Mouse (Mus musculus): Measurements from ENCODE around the gene Serpina3j. TPM values are rescaled to one million over a fixed set of nuclear protein-coding genes. Genes with fewer than 3 reads are reported as not detected.
"Not testable (repeated sequence)": the region's sequence is repeated elsewhere in the genome, so short reads cannot be mapped to it uniquely, and the experiment has no call there.

The Serpina3j gene
- not detected in 2 replicates for polyA plus RNA-seq (2015; fragmentation: Nextera tagmentation; extraction: Ambion mirVana)

DNA sequence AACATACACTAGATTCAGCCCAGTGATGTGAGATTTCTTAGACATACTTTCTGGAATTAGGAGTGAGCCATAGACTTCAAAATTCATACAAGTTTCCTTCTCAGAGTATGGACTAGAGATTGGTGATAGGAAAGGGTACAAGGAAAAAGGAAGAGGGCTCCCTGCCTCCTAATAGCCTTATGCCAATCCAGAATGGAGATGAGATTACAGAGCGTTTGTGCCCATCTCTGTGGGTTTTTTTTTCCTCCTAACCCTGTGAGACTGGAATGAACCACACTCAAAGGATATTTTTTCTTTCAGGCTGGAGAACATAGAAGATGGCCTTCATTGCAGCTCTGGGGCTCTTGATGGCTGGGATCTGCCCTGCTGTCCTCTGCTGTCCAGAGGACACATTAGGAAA, at the start of gene Serpina3j:
Serpina3j (plus strand) TSS at position 301 of the 400 bp plus-strand sequence.
- WGBS = 85% methylated on average over 1 of the region's 1 CpGs

DNA sequence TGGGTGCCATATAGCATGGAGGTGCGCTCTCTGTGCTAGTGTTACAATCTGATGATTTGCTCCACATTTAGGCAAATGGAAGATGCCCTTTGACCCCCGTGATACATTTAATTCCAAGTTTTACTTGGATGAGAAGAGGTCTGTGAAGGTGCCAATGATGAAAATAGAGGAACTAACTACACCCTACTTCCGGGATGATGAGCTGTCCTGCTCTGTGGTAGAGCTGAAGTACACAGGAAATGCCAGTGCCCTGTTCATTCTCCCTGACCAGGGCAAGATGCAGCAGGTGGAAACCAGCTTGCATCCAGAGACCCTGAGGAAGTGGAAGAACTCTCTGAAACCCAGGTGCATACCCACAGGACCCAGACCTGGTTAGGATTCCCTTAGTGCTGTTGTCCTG, 48.0 kb upstream of the Serpina3j start:
- ATAC-seq (ENCODE audit: low FRiP score, low read depth) = no peak
- Histone ChIP-seq H3K4me3 (no peak overlapping the region), H3K27me3 (no peaks in the 10 kb centered on the region), H3K4me1 (replicated peaks) (no peaks in the 10 kb centered on the region), H3K9ac (no peak overlapping the region), H3K27ac (replicated peaks) (no peak overlapping the region), H3K4me2 (no peak overlapping the region), H3K36me3 (no peaks in the 10 kb centered on the region), H3K9me3 (no peaks in the 10 kb centered on the region)
- 90% methylated on average over 3 of the region's 3 CpGs for WGBS

More for the DNA sequence above, at the start of gene Serpina3j:
- no peak within 1 kb of the TSS for H3K4me3 ChIP-seq
- no peak within 1 kb of the TSS for H3K27ac ChIP-seq (replicated peaks)
- no peak within 1 kb of the TSS for H3K9ac ChIP-seq
- H3K27me3 ChIP-seq = no peaks in the 10 kb centered on the region
- no peaks in the 10 kb centered on the region for H3K4me1 ChIP-seq (replicated peaks)
- H3K36me3 ChIP-seq = no peaks in the 10 kb centered on the region
- H3K9me3 ChIP-seq = no peaks in the 10 kb centered on the region
- ATAC-seq (ENCODE audit: low FRiP score, low read depth) = no peak
- no peak within 1 kb of the TSS for H3K4me2 ChIP-seq

DNA sequence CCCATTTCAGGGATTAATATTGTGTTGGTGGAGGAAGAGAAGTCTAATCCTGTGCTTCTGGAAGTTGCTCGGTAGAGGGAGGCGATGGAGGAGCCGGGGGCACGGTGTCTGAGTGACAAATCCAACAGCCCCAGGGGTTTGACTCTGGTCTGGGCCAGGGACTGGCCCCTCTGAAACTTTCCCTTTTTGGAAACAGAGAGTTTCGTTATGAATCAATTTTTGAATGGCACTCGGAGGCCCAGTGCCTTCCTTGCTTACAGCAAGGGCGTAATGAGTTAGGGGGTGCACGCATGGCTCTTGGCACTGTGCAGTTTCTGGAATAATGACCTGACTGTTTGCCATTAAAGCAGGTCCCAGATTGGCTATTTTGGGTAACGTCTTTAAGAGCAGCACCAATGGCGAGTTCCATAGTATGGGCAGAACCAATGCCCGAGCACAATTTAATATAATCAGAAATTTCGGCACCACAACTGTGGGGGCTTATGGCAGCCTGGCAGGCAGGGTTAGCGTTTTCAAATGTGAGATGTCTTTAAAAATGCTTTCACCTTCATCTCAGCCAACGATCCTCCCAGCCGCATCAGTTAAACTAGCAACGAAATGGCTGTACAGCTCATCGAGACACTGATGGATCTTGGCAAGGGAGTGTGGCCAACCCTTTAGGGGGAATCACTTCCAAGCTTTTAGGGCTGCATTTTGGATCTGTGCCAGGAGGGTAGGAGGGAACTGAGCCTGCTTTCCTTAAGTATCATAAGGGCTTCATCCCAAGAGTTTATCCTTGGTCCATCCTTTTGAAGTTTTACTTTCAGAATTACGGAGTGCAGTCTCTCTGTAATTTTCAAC, 35.9 kb upstream of the Serpina3j start:
- H3K27ac ChIP-seq (replicated peaks) = no peak overlapping the region
- 76% methylated on average over 18 of the region's 18 CpGs for WGBS
- no peaks in the 10 kb centered on the region for H3K36me3 ChIP-seq
- no peaks in the 10 kb centered on the region for H3K27me3 ChIP-seq
- no peaks in the 10 kb centered on the region for H3K4me1 ChIP-seq (replicated peaks)
- no peak for ATAC-seq (ENCODE audit: low FRiP score, low read depth)
- H3K4me2 ChIP-seq = no peak overlapping the region
- H3K9ac ChIP-seq = no peak overlapping the region
- no peak overlapping the region for H3K4me3 ChIP-seq
- no peaks in the 10 kb centered on the region for H3K9me3 ChIP-seq

DNA sequence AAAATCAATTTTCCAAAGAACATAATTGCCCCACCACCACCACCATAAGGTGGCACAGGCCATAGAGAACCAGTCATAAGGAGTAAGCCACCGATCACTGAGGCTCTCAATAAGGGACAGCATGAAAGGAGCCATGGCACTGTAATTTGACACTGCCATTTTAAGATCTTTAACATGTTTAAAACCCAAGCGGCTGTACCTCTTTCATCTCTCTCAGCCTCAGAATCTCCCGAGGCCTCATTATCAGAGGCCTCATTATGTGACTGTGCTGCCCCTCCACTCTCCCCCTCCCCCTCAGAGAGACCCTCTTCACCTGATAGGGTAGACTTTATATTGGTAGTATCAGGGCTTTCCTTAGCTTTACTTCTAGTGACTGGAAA, 35.3 kb upstream of the Serpina3j start:
- Histone ChIP-seq H3K27me3 (no peaks in the 10 kb centered on the region), H3K9me3 (no peaks in the 10 kb centered on the region), H3K4me3 (no peak overlapping the region), H3K27ac (replicated peaks) (no peak overlapping the region), H3K4me1 (replicated peaks) (no peaks in the 10 kb centered on the region), H3K36me3 (no peaks in the 10 kb centered on the region), H3K9ac (no peak overlapping the region), H3K4me2 (no peak overlapping the region)
- WGBS = 24% methylated on average over 3 of the region's 3 CpGs
- no peak for ATAC-seq (ENCODE audit: low FRiP score, low read depth)

DNA sequence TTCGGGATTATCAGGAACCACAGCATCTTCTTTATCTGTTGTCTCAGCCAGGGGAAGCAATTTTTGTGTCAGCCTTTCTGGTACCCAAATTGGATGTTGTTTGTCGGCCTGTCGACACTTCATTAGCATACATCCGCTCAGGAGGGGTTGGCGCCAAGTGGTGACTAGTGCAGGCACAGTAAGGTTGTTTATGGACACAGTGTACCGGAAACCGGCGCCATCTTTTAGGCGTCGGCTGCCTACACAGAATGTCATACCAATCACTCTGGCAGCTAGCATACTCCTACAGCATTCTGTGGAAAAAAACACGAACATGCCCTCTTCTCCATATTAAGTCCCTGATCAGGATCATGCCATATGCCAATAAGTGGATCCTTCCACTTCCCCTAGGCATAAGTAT, 31.0 kb upstream of the Serpina3j start:
- Histone ChIP-seq H3K4me2 (no peak overlapping the region), H3K9me3 (no peaks in the 10 kb centered on the region), H3K27me3 (no peaks in the 10 kb centered on the region), H3K27ac (replicated peaks) (no peak overlapping the region), H3K4me1 (replicated peaks) (no peaks in the 10 kb centered on the region), H3K36me3 (no peaks in the 10 kb centered on the region), H3K4me3 (no peak overlapping the region), H3K9ac (no peak overlapping the region)
- ATAC-seq (ENCODE audit: low FRiP score, low read depth) = no peak
- 93% methylated on average over 11 of the region's 11 CpGs for WGBS

DNA sequence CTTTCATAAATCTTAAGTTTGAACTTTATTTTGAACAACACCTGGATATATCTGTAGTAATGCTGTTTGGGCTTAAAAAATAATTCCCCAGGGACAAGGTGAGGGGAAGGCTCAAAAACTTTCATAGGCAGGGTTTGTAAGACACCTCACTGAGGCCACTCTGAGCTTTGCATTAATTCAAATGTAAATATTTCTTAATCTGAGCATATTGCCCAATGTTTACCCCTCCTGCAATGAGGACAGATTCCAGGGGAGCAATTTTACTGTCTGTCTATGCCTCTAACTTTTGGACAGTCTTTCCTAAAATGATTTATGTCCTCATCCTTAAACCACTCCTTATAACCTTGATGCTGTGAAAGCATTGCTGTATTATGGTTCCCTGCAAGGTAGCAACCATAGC, 26.0 kb upstream of the Serpina3j start:
- Histone ChIP-seq H3K27ac (replicated peaks) (no peak overlapping the region), H3K4me1 (replicated peaks) (no peaks in the 10 kb centered on the region), H3K4me3 (no peak overlapping the region), H3K27me3 (no peaks in the 10 kb centered on the region), H3K4me2 (no peak overlapping the region), H3K36me3 (no peaks in the 10 kb centered on the region), H3K9ac (no peak overlapping the region), H3K9me3 (no peaks in the 10 kb centered on the region)
- no peak for ATAC-seq (ENCODE audit: low FRiP score, low read depth)

DNA sequence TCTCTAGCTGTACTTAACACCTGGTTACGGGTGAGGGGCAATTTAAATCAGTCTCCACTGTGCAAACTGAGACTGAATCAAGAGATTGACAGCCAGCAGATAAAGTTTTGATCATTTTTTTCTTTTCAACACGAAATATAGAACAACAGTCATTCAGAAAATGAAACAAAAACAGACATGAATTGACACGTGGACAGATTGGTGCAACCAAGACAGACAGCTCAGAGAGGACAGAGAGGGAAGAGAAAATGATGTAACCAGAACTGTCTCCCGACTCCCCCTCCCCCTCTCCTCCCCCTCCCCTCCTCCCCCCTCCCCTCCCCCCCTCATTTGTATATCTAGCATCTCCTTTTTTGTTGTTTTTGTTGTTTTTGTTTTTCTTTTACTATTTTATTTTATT, 24.5 kb upstream of the Serpina3j start:
- H3K36me3 ChIP-seq = no peaks in the 10 kb centered on the region
- no peak overlapping the region for H3K4me3 ChIP-seq
- no peak overlapping the region for H3K4me2 ChIP-seq
- H3K9ac ChIP-seq = no peak overlapping the region
- ATAC-seq (ENCODE audit: low FRiP score, low read depth) = no peak
- H3K9me3 ChIP-seq = no peaks in the 10 kb centered on the region
- no peaks in the 10 kb centered on the region for H3K27me3 ChIP-seq
- no peaks in the 10 kb centered on the region for H3K4me1 ChIP-seq (replicated peaks)
- H3K27ac ChIP-seq (replicated peaks) = no peak overlapping the region
- 68% methylated on average over 4 of the region's 4 CpGs for WGBS

DNA sequence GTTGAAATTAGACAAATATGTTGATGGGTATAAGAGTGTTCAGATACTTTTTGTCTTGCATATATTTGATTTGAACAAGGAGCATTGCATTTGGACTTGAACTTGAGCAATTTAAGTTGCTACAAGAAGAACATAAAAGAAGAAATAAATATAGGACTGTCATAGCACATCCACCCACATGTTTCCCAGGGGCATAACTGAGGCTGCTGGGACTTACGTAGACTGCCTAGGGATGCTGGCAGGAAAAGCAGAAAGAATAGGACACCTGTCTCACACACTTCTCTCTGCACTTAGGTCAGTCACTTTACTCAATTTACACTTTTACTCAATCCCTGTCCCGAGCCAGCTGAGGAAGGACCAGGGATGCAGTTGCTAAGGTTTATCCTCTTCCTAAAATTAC, 20.4 kb upstream of the Serpina3j start:
- WGBS = 92% methylated on average over 2 of the region's 2 CpGs
- Histone ChIP-seq H3K36me3 (no peaks in the 10 kb centered on the region), H3K4me1 (replicated peaks) (no peaks in the 10 kb centered on the region), H3K4me2 (no peak overlapping the region), H3K27ac (replicated peaks) (no peak overlapping the region), H3K9me3 (no peaks in the 10 kb centered on the region), H3K27me3 (no peaks in the 10 kb centered on the region), H3K9ac (no peak overlapping the region), H3K4me3 (no peak overlapping the region)
- no peak for ATAC-seq (ENCODE audit: low FRiP score, low read depth)

DNA sequence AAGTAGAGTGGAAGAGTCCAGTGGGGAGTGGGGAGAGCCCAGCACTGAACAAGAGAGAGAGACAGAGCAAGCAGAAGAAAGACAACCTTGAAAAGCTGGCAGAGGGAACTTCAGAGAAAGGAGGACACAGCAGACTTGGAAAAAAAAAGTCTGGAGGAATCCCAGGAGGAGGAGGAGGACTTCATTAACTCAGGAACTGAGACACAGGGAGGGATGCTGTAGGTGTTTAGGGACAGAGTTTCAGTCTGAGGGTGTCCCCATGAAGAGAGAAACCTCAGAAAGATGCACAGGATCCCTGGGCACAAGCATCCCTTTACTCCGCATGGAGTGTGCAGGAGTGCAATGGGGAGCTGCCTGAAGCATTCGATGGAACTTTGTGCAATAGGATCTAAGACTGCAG, 16.3 kb upstream of the Serpina3j start:
- no peak overlapping the region for H3K9ac ChIP-seq
- H3K27ac ChIP-seq (replicated peaks) = no peak overlapping the region
- H3K36me3 ChIP-seq = no peaks in the 10 kb centered on the region
- no peak for ATAC-seq (ENCODE audit: low FRiP score, low read depth)
- H3K4me3 ChIP-seq = no peak overlapping the region
- no peak overlapping the region for H3K4me2 ChIP-seq
- no peaks in the 10 kb centered on the region for H3K27me3 ChIP-seq
- 93% methylated on average over 2 of the region's 2 CpGs for WGBS
- H3K9me3 ChIP-seq = no peaks in the 10 kb centered on the region
- H3K4me1 ChIP-seq (replicated peaks) = no peaks in the 10 kb centered on the region

DNA sequence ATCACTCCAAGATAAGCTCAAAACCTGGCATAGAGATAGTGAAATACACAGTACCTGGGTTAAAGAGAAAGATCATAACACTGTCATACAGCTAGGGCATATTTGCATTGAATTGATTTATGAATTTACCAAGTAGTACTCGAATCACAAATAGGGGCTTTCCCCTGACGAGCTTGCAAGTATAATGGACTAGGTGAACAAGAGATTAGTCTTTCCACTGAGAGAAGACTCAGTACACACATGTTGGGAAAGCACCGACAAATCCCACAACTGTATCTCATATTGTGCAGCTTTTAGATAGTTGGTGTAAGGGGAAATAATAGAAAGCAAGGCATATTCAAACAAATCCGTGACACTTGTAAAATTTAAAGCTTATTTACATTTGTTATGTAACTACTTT, 8.4 kb upstream of the Serpina3j start:
- Histone ChIP-seq H3K36me3 (no peaks in the 10 kb centered on the region), H3K4me2 (no peak overlapping the region), H3K4me3 (no peak overlapping the region), H3K9me3 (no peaks in the 10 kb centered on the region), H3K4me1 (replicated peaks) (no peaks in the 10 kb centered on the region), H3K27me3 (no peaks in the 10 kb centered on the region), H3K27ac (replicated peaks) (no peak overlapping the region), H3K9ac (no peak overlapping the region)
- ATAC-seq (ENCODE audit: low FRiP score, low read depth) = no peak
- WGBS = 86% methylated on average over 4 of the region's 4 CpGs

DNA sequence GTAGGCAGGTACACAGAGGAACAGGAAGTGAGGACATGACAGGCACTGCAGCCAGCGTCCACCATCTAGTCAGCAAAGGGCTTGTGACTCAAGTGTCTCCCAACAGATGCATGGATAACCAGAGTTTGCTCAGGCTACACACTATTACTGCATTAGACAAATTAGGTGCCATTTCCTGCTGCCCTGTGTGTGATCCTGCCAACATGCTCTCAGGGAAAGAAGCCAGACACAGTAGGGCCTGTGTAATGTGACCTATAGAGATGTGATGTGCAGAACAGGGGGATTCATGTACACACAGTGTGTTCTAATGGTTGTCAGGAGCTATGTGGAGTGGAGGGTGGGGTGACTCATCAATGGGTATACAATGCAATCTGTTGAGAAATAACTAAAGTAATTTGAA, 8.1 kb downstream of the Serpina3j start:
- H3K36me3 ChIP-seq = no peaks in the 10 kb centered on the region
- ATAC-seq (ENCODE audit: low FRiP score, low read depth) = no peak
- no peaks in the 10 kb centered on the region for H3K9me3 ChIP-seq
- H3K27ac ChIP-seq (replicated peaks) = no peak overlapping the region
- WGBS = 86% methylated on average over 1 of the region's 1 CpGs
- H3K4me3 ChIP-seq = no peak overlapping the region
- H3K4me2 ChIP-seq = no peak overlapping the region
- H3K4me1 ChIP-seq (replicated peaks) = no peaks in the 10 kb centered on the region
- no peak overlapping the region for H3K9ac ChIP-seq
- H3K27me3 ChIP-seq = no peaks in the 10 kb centered on the region

DNA sequence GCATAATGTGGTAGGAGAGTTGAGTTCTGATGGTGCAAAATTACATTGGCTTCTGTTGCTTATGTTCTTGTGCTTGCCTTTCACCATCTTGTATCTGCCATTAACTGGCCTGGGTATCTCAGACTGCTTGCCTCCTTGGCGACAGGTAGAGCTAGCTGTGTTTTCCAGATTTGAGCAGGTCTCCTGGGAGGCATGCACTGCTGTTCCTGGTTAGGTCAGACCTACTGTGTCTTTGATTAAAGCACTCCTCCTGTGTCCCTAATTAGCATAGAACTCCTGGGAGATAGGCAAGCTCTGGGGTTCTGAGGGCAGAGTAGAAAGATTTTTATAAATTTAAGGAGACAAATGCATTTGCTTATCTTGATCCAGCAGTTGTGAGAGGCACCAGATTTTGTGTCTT, 17.3 kb downstream of the Serpina3j start:
- 48% methylated on average over 1 of the region's 1 CpGs for WGBS
- no peak for ATAC-seq (ENCODE audit: low FRiP score, low read depth)
- Histone ChIP-seq H3K4me1 (replicated peaks) (no peaks in the 10 kb centered on the region), H3K27ac (replicated peaks) (no peak overlapping the region), H3K4me2 (no peak overlapping the region), H3K9ac (no peak overlapping the region), H3K36me3 (no peaks in the 10 kb centered on the region), H3K27me3 (no peaks in the 10 kb centered on the region), H3K4me3 (no peak overlapping the region), H3K9me3 (no peaks in the 10 kb centered on the region)

DNA sequence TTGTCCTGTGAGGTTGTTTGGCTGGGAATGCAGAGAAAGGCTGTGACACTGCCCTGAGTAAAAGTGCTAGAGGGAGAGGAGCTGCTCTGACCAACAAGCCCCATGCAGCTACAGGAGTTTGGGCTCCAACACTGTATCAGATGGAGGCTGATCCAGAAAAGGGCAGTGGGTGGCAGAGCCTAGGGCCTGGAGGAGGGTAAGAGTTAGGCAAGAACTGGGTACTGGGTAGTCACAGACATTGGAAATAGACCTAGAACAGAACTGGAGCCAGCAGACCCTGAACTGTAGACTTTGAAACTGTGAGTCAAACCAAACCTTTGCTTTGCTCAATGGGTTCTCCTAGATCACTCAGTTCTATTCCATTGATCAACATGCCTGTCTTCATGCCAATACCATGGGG, 22.5 kb downstream of the Serpina3j start:
- H3K36me3 ChIP-seq; H3K27me3 ChIP-seq; H3K4me3 ChIP-seq; ATAC-seq (ENCODE audit: low FRiP score, low read depth); H3K9me3 ChIP-seq; H3K9ac ChIP-seq; H3K4me2 ChIP-seq; H3K27ac ChIP-seq (replicated peaks); H3K4me1 ChIP-seq (replicated peaks): not testable (repeated sequence)
